Mouse (Mus musculus): ENCODE results near the gene Mien1. TPM values are rescaled to one million over a fixed set of nuclear protein-coding genes. Genes with fewer than 3 reads are reported as not detected.
A peak's percentile ranks its signal among the peaks of the same experiment; 100 is the strongest.

Gene Mien1
- total RNA-seq, 2 experiments from 2014 or later: 27.2 to 36.5 TPM

- intact Hi-C loops (cut with DNase I): no loop called here
- DNase-seq: peak in 1 of 2 experiments; percentile 4
Measured at GRCm38 (mm10) chr11:98392034-98392433, 46.8 kb downstream of the Mien1 start.

DNA sequence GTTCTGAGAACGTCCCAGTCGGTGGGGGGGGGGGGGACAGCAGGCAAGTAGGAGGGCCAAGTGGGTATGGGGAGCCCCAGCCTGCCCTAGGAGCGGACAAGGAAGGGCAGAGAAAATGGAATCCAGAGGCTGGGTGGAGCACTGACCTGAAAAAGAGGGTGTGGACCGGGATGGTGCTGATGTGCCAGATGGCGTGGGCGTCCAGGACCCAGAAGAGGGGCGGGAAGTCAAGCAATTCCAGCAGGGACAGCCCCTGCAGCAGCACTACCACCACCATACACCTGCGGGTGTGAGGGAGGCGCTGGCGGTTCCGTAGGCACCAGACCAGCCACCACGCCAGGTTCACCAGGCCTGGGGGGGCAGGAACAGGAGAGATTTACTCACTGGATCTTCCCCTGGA, 48.6 kb downstream of the Mien1 start:
- DNase-seq: no peak
- intact Hi-C loops (cut with DNase I): no loop called here

DNA sequence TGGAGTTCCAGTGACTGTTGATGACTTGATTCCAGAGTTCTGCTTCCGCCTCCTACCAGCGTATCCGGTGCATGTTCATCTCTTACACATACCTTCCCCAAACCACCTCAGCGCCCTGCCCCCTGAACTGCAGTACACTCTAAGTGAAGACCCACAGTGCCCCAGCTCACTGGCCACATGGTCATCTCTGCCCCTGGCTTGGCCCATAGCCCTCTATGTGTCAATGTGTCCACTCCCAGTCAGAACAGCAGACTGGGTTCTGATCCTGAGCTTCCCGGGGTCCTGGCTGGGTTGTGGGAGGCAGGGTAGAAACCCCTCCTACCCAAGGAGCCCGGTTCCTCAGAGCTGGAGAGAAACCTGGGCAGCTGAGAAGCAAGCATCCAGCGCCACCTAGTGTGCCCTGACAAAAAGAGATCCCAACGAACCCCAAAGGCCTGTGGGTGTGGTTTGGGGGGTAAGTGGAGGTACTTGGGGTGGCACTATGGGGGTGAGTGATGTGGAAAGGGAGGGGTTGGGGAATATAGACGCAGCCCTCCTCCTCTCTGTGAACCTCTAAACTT, 49.5 kb downstream of the Mien1 start:
- intact Hi-C loops (cut with DNase I): loop anchor here (1.0 kb wide), 1 partner anchor 46 kb away; no protein-coding TSS in a partner anchor
- peak in 1 of 2 experiments; percentile 34 for DNase-seq

- intact Hi-C loops (cut with DNase I): no loop called here
- no peak for DNase-seq
Measured at GRCm38 (mm10) chr11:98388282-98388681, 50.5 kb downstream of the Mien1 start.

Other genes with a start within 250 kb of the Mien1 start
- 10 to 100 TPM; 20.6 to 24.5 TPM for gene Med1, start 245.7 kb downstream of the Mien1 start, total RNA-seq (2021)
- 10 to 100 TPM; 12.7 to 15.0 TPM for gene Cdk12, start 235.9 kb downstream of the Mien1 start, total RNA-seq (2021)
- not detected for gene Neurod2, start 109.3 kb downstream of the Mien1 start, total RNA-seq (2021)
- not detected for gene Ppp1r1b, start 90.6 kb downstream of the Mien1 start, total RNA-seq (2021)
- gene Stard3, start 80.6 kb downstream of the Mien1 start, total RNA-seq (2021): 10 to 100 TPM; 10.3 to 14.7 TPM
- gene Tcap, start 55.2 kb downstream of the Mien1 start, total RNA-seq (2021): 1,000 to 10,000 TPM; 3,291 to 4,304 TPM
- 1 to 10 TPM in 1 of 2 experiments, under 1 TPM in 1; 0.89 to 2.1 TPM for gene Pnmt, start 52.5 kb downstream of the Mien1 start, total RNA-seq (2021)
- 1 to 10 TPM; 1.8 to 2.2 TPM for gene Pgap3, start 38.5 kb downstream of the Mien1 start, total RNA-seq (2021)
- 1 to 10 TPM; 1.8 to 2.9 TPM for gene Erbb2, start 26.5 kb downstream of the Mien1 start, total RNA-seq (2021)
- gene Grb7, start 7.4 kb upstream of the Mien1 start, total RNA-seq (2021): not detected
- gene Ikzf3, start 107.0 kb upstream of the Mien1 start, total RNA-seq (2021): 1 to 10 TPM in 1 of 2 experiments, not detected in 1; 1.3 TPM
- gene Zpbp2, start 112.1 kb upstream of the Mien1 start, total RNA-seq (2021): not detected
- 10 to 100 TPM; 20.9 to 24.0 TPM for gene Ormdl3, start 148.4 kb upstream of the Mien1 start, total RNA-seq (2021)
- gene Lrrc3c, start 159.3 kb upstream of the Mien1 start, total RNA-seq (2021): not detected
- gene Gm12355, start 186.7 kb upstream of the Mien1 start, total RNA-seq (2021): 1 to 10 TPM; 3.0 to 4.2 TPM
- 10 to 100 TPM in 1 of 2 experiments, 1 to 10 TPM in 1; 1.8 to 22.5 TPM for gene Gsdma3, start 187.4 kb upstream of the Mien1 start, total RNA-seq (2021)
- gene Gsdma2, start 207.8 kb upstream of the Mien1 start, total RNA-seq (2021): 1 to 10 TPM in 1 of 2 experiments, not detected in 1; 1.7 TPM
- gene Gsdma, start 225.4 kb upstream of the Mien1 start, total RNA-seq (2021): under 1 TPM; 0.31 to 0.76 TPM
- gene Psmd3, start 243.6 kb upstream of the Mien1 start, total RNA-seq (2021): 10 to 100 TPM; 88.1 to 91.9 TPM

Data from gastrocnemius, postnatal 36 days (tissue).